Mouse (Mus musculus): Measurements from ENCODE around the gene Ctdspl. TPM values are rescaled to one million over a fixed set of nuclear protein-coding genes. Genes with fewer than 3 reads are reported as not detected.

The Ctdspl gene
- total RNA-seq, 2 experiments from 2014 or later = 2.1 to 4.0 TPM

GRCm38 (mm10) chr9:118943941-118944340, 17.7 kb downstream of the Ctdspl start:
- ATAC-seq (replicated peaks; ENCODE audit: low FRiP score, poor library complexity, severe bottlenecking) = no peak

GRCm38 (mm10) chr9:118944388-118944787, 18.1 kb downstream of the Ctdspl start:
- ATAC-seq (replicated peaks; ENCODE audit: low FRiP score, poor library complexity, severe bottlenecking) = no peak

GRCm38 (mm10) chr9:118948486-118948885, 22.2 kb downstream of the Ctdspl start:
- no peak for ATAC-seq (replicated peaks; ENCODE audit: low FRiP score, poor library complexity, severe bottlenecking)

- ATAC-seq (replicated peaks; ENCODE audit: low FRiP score, poor library complexity, severe bottlenecking) = no peak
Measured at GRCm38 (mm10) chr9:118949124-118949523, 22.9 kb downstream of the Ctdspl start.

- no peak for ATAC-seq (replicated peaks; ENCODE audit: low FRiP score, poor library complexity, severe bottlenecking)
Measured at GRCm38 (mm10) chr9:118949654-118950053, 23.4 kb downstream of the Ctdspl start.

- ATAC-seq (replicated peaks; ENCODE audit: low FRiP score, poor library complexity, severe bottlenecking) = no peak
Measured at GRCm38 (mm10) chr9:118950061-118950460, 23.8 kb downstream of the Ctdspl start.

GRCm38 (mm10) chr9:118950751-118951150, 24.5 kb downstream of the Ctdspl start:
- no peak for ATAC-seq (replicated peaks; ENCODE audit: low FRiP score, poor library complexity, severe bottlenecking)

GRCm38 (mm10) chr9:118951381-118951780, 25.1 kb downstream of the Ctdspl start:
- ATAC-seq (replicated peaks; ENCODE audit: low FRiP score, poor library complexity, severe bottlenecking) = no peak

- ATAC-seq (replicated peaks; ENCODE audit: low FRiP score, poor library complexity, severe bottlenecking) = no peak
Measured at GRCm38 (mm10) chr9:118952180-118952579, 25.9 kb downstream of the Ctdspl start.

- ATAC-seq (replicated peaks; ENCODE audit: low FRiP score, poor library complexity, severe bottlenecking) = no peak
Measured at GRCm38 (mm10) chr9:118953465-118954194, 27.4 kb downstream of the Ctdspl start.

- no peak for ATAC-seq (replicated peaks; ENCODE audit: low FRiP score, poor library complexity, severe bottlenecking)
Measured at GRCm38 (mm10) chr9:118958802-118959201, 32.5 kb downstream of the Ctdspl start.

GRCm38 (mm10) chr9:118960415-118961091, 34.3 kb downstream of the Ctdspl start:
- no peak for ATAC-seq (replicated peaks; ENCODE audit: low FRiP score, poor library complexity, severe bottlenecking)

GRCm38 (mm10) chr9:118963149-118963548, 36.9 kb downstream of the Ctdspl start:
- no peak for ATAC-seq (replicated peaks; ENCODE audit: low FRiP score, poor library complexity, severe bottlenecking)

GRCm38 (mm10) chr9:118964263-118965034, 38.2 kb downstream of the Ctdspl start:
- no peak for ATAC-seq (replicated peaks; ENCODE audit: low FRiP score, poor library complexity, severe bottlenecking)

GRCm38 (mm10) chr9:118969810-118970209, 43.6 kb downstream of the Ctdspl start:
- no peak for ATAC-seq (replicated peaks; ENCODE audit: low FRiP score, poor library complexity, severe bottlenecking)

- no peak for ATAC-seq (replicated peaks; ENCODE audit: low FRiP score, poor library complexity, severe bottlenecking)
Measured at GRCm38 (mm10) chr9:118973028-118973427, 46.8 kb downstream of the Ctdspl start.

- no peak for ATAC-seq (replicated peaks; ENCODE audit: low FRiP score, poor library complexity, severe bottlenecking)
Measured at GRCm38 (mm10) chr9:118973566-118973965, 47.3 kb downstream of the Ctdspl start.

- no peak for ATAC-seq (replicated peaks; ENCODE audit: low FRiP score, poor library complexity, severe bottlenecking)
Measured at GRCm38 (mm10) chr9:118974148-118974547, 47.9 kb downstream of the Ctdspl start.

- no peak for ATAC-seq (replicated peaks; ENCODE audit: low FRiP score, poor library complexity, severe bottlenecking)
Measured at GRCm38 (mm10) chr9:118975211-118975671, 49.0 kb downstream of the Ctdspl start.

GRCm38 (mm10) chr9:118975758-118976157, 49.5 kb downstream of the Ctdspl start:
- ATAC-seq (replicated peaks; ENCODE audit: low FRiP score, poor library complexity, severe bottlenecking) = no peak

Measured in erythroblast, adult 5-6 weeks (primary cell).